Mouse (Mus musculus) small intestine, adult 2 months (tissue): ENCODE data around the gene Ugt1a6b.

Source experiments
- CTCF ChIP-seq: fragments of 200-500 bp; IDR thresholded peaks from 2 replicates; pipeline ENCODE4 v1.5.1; 2012; ENCODE audit warnings: low read depth, mild to moderate bottlenecking, control low read depth, inconsistent platforms, low read length, moderate library complexity, mixed read lengths; ENCODE audit not compliant: insufficient replicate concordance, insufficient read length; ENCODE audit errors: extremely low read depth
- POLR2A ChIP-seq: fragments of 200-500 bp; IDR thresholded peaks from 2 replicates; pipeline ENCODE4 v1.6.1; 2012; ENCODE audit warnings: low read depth, mild to moderate bottlenecking, control low read depth, inconsistent platforms, low read length, moderate library complexity

- TF ChIP-seq CTCF: no peak
- TF ChIP-seq POLR2A: no peak
These were observed 110.9 kb downstream of the Ugt1a6b start for GRCm38 (mm10) chr1:88213766-88214461.
